Mouse (Mus musculus) hindbrain, embryonic 16.5 days (tissue): ENCODE measurements around the gene Stk25. TPM values are rescaled to one million over a fixed set of nuclear protein-coding genes. Genes with fewer than 3 reads are reported as not detected.

ENCODE experiments used
- ATAC-seq: fragments of 200-750 bp; cut with Nextera tagmentation; 2 replicates; pipeline ENCODE4 v1.8.0; 2017; ENCODE audit warnings: moderate TSS enrichment, moderate library complexity
- H3K27ac ChIP-seq: fragments of 300-500 bp; sonication (generic); 2 replicates; pipeline ENCODE4 v1.5.1; 2014; ENCODE audit warnings: low read depth, mild to moderate bottlenecking, control low read depth, low read length, moderate library complexity
- H3K27me3 ChIP-seq: fragments of 300-500 bp; sonication (generic); replicated peaks from 2 replicates; pipeline ENCODE4 v1.6.1; 2014; ENCODE audit warnings: low read length; ENCODE audit not compliant: control insufficient read depth, insufficient read depth
- H3K36me3 ChIP-seq: fragments of 300-500 bp; sonication (generic); 2 replicates; pipeline ENCODE4 v1.6.1; 2014; ENCODE audit warnings: mild to moderate bottlenecking, low read length, moderate library complexity, mixed read lengths; ENCODE audit not compliant: control insufficient read depth, insufficient read depth
- H3K4me1 ChIP-seq: fragments of 300-500 bp; sonication (generic); 2 replicates; pipeline ENCODE4 v1.6.1; 2014; ENCODE audit warnings: low read depth, low read length; ENCODE audit not compliant: control insufficient read depth, insufficient read depth
- H3K4me2 ChIP-seq: fragments of 300-500 bp; sonication (generic); 2 replicates; pipeline ENCODE4 v1.6.1; 2014; ENCODE audit warnings: mild to moderate bottlenecking, low read length, control low read depth, moderate library complexity
- H3K4me3 ChIP-seq: fragments of 300-500 bp; sonication (generic); 2 replicates; pipeline ENCODE4 v1.5.1; 2014; ENCODE audit warnings: mild to moderate bottlenecking, low read length, control low read depth, moderate library complexity
- H3K9ac ChIP-seq: fragments of 300-500 bp; sonication (generic); 2 replicates; pipeline ENCODE4 v1.6.1; 2014; ENCODE audit warnings: low read depth, mild to moderate bottlenecking, control low read depth, low read length, moderate library complexity
- H3K9me3 ChIP-seq: fragments of 300-500 bp; sonication (generic); 2 replicates; pipeline ENCODE4 v1.6.1; 2014; ENCODE audit warnings: mild to moderate bottlenecking, low read length, moderate library complexity; ENCODE audit not compliant: control insufficient read depth
- WGBS: fragments of 180-500 bp; shearing (Covaris S2); extraction: QIAGEN DNeasy Blood & Tissue Kit; methylation state at CpG from one replicate; pipeline ENCODE4 v1.1.7; 2014; 5-methylcytosine and 5-hydroxymethylcytosine counted together
- polyA plus RNA-seq: library from polyadenylated mRNA; unstranded; fragments of >200 nt; fragmentation: Nextera tagmentation; extraction: Ambion mirVana; gene quantifications from 2 replicates; pipeline ENCODE4 v1.2.1, GENCODE M21; 2015

The Stk25 gene
- polyA plus RNA-seq, 1 experiment from 2014 or later, result 347 TPM

DNA sequence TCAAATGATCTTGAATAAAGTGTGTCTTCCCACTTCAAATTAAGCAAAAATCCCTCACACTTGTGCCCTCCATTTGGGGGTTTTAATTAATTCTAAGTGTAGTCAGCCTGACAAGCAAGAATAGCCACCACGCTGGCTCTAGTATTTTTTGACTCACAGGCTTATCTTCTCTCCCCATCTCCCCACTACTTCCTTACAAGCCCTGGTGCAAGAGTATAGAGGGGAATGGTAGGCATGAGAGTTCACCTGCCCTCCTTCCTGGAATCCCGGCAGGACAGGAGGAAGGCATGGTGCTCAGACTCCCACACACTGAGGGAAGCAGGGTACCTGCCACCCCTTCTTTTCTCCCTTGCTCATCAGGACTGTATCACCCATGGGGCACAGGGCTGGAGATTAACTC, 4.2 kb downstream of the Stk25 start:
- no peaks in the 10 kb centered on the region for H3K4me1 ChIP-seq
- no peak overlapping the region for H3K4me3 ChIP-seq
- no peak overlapping the region for H3K27ac ChIP-seq
- no peak overlapping the region for H3K4me2 ChIP-seq
- no peak for ATAC-seq
- H3K9me3 ChIP-seq, result no peaks in the 10 kb centered on the region
- no peaks in the 10 kb centered on the region for H3K36me3 ChIP-seq
- H3K9ac ChIP-seq, result no peak overlapping the region
- H3K27me3 ChIP-seq, result no peaks in the 10 kb centered on the region
- 67% methylated on average over 2 of the region's 2 CpGs for WGBS

DNA sequence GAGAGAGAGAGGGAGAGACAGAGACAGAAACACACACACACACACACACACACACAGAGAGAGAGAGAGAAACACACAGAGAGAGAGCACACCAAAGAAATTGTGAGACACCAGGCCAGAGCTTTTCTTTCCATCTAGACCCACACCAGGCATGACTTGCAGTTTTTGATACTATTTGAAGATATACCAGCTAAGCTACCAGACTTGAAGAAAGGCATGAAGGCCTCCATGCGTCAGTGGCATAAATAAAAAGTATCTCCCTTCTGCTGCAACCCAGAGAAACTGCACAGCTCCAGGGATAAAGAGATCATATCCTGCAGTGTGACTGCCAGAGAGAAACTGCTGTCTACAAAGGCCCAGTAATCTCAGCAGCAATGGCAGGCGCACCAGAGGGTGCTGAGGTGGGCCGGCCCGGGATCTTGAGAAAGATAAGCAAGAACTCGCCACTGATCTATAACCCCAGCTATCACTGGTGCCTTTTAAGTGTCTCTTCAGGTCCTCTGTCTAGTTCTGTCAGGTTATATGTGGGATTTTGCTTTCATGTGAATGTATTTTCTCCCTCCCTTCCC, 8.8 kb downstream of the Stk25 start:
- H3K36me3 ChIP-seq, result no peaks in the 10 kb centered on the region
- no peak overlapping the region for H3K4me3 ChIP-seq
- no peak overlapping the region for H3K9ac ChIP-seq
- H3K27ac ChIP-seq, result no peak overlapping the region
- no peaks in the 10 kb centered on the region for H3K27me3 ChIP-seq
- ATAC-seq, result no peak
- no peak overlapping the region for H3K4me2 ChIP-seq
- H3K4me1 ChIP-seq, result no peaks in the 10 kb centered on the region
- WGBS, result 78% methylated on average over 5 of the region's 5 CpGs
- H3K9me3 ChIP-seq, result no peaks in the 10 kb centered on the region

DNA sequence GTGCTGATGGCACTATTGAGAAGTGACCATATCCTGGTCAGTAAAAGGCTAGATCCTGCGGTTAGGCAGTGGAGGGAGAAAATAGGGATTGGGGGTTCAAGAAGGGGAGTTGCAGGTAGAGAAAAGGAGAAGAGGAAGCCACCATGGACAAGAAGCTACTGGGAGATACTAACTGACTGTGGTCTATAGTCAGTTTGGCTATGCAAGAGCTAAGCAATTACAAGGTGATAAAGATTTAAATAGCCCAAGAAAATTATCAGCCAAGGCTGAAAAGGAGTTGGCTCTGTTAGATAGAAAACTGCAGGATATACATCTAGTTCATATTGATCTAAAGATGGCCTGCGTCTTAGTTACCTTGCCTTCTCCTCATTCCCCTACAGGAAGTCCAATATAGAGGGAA, 15.8 kb downstream of the Stk25 start:
- Histone ChIP-seq H3K27me3 (no peaks in the 10 kb centered on the region), H3K9me3 (no peaks in the 10 kb centered on the region), H3K4me1 (no peaks in the 10 kb centered on the region), H3K4me3 (no peak overlapping the region), H3K36me3 (no peaks in the 10 kb centered on the region), H3K27ac (no peak overlapping the region), H3K9ac (no peak overlapping the region), H3K4me2 (no peak overlapping the region)
- no peak for ATAC-seq
- 91% methylated on average over 2 of the region's 2 CpGs for WGBS

DNA sequence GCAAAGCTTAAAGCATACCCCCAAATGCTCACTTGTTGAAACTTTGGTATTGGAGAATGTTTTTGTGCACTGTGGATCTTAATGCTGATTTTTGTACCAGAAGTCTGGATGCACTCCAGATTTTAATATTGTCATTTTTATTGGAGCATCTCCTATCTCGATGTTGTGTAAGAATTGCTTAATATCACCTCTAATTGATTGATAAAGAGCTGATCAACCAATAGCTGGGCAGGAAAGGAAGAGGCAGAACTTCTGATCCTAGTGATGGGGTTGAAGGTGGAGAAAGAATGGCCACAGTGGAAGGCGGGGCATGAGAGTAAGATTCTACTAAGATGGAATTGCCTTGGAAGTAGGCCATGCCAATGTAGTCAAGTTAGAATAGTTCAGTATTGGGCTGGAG, 16.5 kb downstream of the Stk25 start:
- no peak overlapping the region for H3K4me2 ChIP-seq
- no peak overlapping the region for H3K9ac ChIP-seq
- no peaks in the 10 kb centered on the region for H3K36me3 ChIP-seq
- H3K27me3 ChIP-seq, result no peaks in the 10 kb centered on the region
- no peak overlapping the region for H3K4me3 ChIP-seq
- no peak for ATAC-seq
- H3K4me1 ChIP-seq, result no peaks in the 10 kb centered on the region
- H3K27ac ChIP-seq, result no peak overlapping the region
- H3K9me3 ChIP-seq, result no peaks in the 10 kb centered on the region
- WGBS, result 89% methylated on average over 2 of the region's 2 CpGs

DNA sequence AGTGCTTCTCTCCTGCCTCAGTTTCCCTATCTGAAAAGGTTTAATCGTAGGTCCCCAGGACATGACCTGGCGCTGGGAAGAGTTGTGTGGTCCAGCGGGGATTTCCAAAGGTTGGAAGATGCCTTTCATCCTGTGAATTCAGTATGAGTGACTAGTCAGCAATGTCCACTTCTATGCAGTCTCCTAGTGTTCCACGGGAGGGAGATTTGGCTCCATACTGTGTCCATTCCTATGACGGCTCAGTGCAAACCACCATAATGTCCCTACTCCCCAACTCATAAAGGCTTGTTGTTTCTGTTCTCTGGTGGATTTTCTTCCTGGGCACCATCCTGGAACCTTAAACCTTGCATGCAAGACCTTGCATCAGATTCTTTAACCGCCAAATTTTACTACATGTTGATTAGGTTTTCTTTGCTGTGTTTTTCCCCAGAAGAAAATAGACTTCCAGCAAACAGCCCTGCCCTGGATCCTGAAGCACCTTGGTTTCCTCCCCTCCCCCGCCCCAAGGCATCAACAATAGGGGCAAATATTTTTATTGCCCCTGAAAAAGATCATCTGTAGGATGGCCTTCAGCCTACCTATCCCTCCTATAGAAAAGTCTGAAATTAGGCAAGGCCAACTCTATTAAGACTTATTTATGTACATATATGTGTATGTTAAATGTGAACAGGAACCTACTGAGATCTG, 22.1 kb downstream of the Stk25 start:
- Histone ChIP-seq H3K4me2 (peak overlapping the region; percentile 71), H3K27me3 (no peaks in the 10 kb centered on the region), H3K4me1 (peaks cover 17% of the 10 kb centered on the region), H3K27ac (peak overlapping the region; percentile 80), H3K9ac (peak overlapping the region; percentile 65), H3K4me3 (peak overlapping the region; percentile 65), H3K9me3 (no peaks in the 10 kb centered on the region), H3K36me3 (no peaks in the 10 kb centered on the region)
- 29% methylated on average over 7 of the region's 7 CpGs for WGBS
- ATAC-seq, result peak; percentile 27

DNA sequence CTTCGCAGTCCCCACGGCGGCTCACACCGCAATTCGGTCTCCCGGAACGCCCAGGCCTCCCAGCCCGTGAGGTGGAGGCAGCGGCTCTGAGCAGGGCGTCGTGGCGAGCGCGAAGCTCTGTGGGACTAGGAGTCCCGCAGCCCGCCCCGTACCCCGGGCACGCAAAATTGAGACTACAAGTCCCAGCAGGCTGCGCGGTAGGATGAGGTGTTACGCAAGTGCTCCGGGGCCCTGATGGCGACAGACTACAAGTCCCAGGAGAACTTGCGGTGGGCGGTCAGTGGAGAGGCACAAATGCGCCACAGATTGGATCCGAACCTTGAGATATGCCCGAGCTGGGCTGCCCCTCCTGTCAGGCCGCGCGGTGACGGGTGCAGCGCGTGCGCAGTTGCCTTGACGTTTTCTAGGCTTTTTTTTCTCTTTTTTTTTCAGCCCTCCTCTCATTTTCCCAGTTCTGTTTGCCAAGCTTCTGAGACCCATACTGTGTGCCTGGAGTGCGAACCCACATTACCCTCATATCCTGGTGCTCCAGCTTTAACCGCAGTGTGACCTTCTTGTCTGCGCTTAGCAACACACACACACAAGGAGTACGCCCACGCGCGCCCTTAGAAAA, 22.8 kb downstream of the Stk25 start:
- no peaks in the 10 kb centered on the region for H3K9me3 ChIP-seq
- H3K4me2 ChIP-seq, result peak overlapping the region; percentile 71
- H3K4me3 ChIP-seq, result peak overlapping the region; percentile 65
- peak overlapping the region; percentile 84 for H3K9ac ChIP-seq
- H3K36me3 ChIP-seq, result no peaks in the 10 kb centered on the region
- no peaks in the 10 kb centered on the region for H3K27me3 ChIP-seq
- peak overlapping the region; percentile 81 for H3K27ac ChIP-seq
- ATAC-seq, result peak; percentile 99
- H3K4me1 ChIP-seq, result peaks cover 17% of the 10 kb centered on the region
- WGBS, result under 1% methylated on average over 44 of the region's 44 CpGs

DNA sequence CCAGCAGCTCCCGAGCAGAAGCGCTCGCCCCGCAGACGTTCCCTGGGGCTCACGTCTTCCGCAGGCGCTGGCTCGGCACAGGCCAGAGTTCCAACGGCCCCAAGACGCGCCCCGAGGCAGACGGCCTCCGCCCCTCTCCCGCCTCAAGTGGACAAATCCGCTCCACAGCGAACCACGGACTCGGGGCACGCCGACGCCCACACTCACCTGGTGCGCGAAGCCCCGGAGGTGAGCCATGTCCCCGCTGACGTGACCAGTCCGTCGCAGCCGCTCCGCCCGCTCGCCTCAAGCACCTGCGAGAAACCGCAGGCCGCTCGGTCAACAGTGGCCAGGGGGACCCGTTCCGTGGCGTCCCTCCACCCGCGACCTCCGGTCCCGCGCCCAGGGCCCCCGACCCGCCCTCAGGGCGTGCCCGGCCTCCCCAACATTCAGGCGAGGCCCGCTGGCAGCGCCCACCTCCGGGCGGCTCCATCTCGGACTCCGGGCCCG, 23.3 kb downstream of the Stk25 start:
- peaks cover 17% of the 10 kb centered on the region for H3K4me1 ChIP-seq
- ATAC-seq, result peak; percentile 5
- under 1% methylated on average over 47 of the region's 58 CpGs for WGBS

DNA sequence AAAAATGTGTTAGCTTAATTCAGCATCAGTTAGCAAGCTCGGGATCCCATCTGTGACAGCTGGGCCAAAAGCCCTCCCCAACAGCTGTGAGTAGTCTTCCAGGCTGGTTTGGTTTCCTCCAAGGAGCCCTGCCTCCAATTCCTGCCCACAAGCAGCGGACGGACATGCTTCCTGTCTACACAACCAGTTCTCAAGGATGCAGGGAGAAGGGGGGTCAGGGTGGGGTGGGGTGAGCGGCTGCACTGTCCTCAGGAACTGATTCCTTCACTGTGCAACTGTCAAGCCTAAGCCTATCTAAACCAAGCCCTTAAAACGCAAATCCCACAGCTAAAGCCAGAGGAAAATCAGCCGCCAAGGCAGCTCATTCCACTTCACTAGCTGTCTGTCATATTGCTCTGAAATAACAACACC, 24.0 kb downstream of the Stk25 start:
- peaks cover 17% of the 10 kb centered on the region for H3K4me1 ChIP-seq
- no peak for ATAC-seq
- peak overlapping the region; percentile 84 for H3K9ac ChIP-seq
- no peaks in the 10 kb centered on the region for H3K9me3 ChIP-seq
- 4% methylated on average over 6 of the region's 6 CpGs for WGBS
- no peaks in the 10 kb centered on the region for H3K36me3 ChIP-seq
- H3K4me2 ChIP-seq, result peak overlapping the region; percentile 53
- H3K4me3 ChIP-seq, result peak overlapping the region; percentile 65
- H3K27ac ChIP-seq, result peak overlapping the region; percentile 81
- H3K27me3 ChIP-seq, result no peaks in the 10 kb centered on the region

More for the DNA sequence above, 23.3 kb downstream of the Stk25 start:
- Histone ChIP-seq H3K27me3 (no peaks in the 10 kb centered on the region), H3K9ac (peak overlapping the region; percentile 84), H3K4me3 (peak overlapping the region; percentile 65), H3K36me3 (no peaks in the 10 kb centered on the region), H3K9me3 (no peaks in the 10 kb centered on the region), H3K4me2 (peak overlapping the region; percentile 53), H3K27ac (peak overlapping the region; percentile 81)

DNA sequence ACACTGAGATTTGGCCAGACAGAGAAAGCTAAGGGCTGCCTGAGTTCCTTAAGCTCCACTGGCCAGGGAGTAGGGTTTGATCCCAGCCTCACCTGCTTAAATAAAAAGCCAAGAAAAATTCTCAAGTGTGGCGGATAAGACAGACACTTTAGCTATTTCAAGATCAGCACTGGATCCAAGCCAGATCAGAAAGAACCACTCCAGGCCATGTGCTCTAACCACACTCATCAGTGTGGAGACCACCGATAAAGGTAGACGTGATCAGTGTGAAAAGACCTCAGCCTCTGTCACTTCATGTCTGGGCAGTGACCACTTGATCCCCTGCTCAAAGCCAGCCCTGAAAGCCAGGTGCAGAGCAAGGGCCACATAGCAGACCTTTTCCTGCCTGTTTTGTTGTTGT, 25.7 kb downstream of the Stk25 start:
- 94% methylated on average over 3 of the region's 3 CpGs for WGBS
- peaks cover 6% of the 10 kb centered on the region; the same call in 1 of the 2 replicates for H3K36me3 ChIP-seq
- H3K4me2 ChIP-seq, result no peak overlapping the region

More for the DNA sequence above, 25.7 kb downstream of the Stk25 start:
- H3K27ac ChIP-seq, result no peak overlapping the region
- H3K4me1 ChIP-seq, result peaks cover 17% of the 10 kb centered on the region
- H3K9ac ChIP-seq, result no peak overlapping the region
- ATAC-seq, result no peak
- H3K27me3 ChIP-seq, result no peaks in the 10 kb centered on the region
- H3K4me3 ChIP-seq, result no peak overlapping the region
- H3K9me3 ChIP-seq, result no peaks in the 10 kb centered on the region
